Mouse (Mus musculus): Measurements from ENCODE around the gene Psmb8. TPM values are rescaled to one million over a fixed set of nuclear protein-coding genes. Genes with fewer than 3 reads are reported as not detected.

Gene Psmb8
- polyA plus RNA-seq, 3 experiments from 2014 or later = 835 to 1,025 (median 1,010) TPM

DNA sequence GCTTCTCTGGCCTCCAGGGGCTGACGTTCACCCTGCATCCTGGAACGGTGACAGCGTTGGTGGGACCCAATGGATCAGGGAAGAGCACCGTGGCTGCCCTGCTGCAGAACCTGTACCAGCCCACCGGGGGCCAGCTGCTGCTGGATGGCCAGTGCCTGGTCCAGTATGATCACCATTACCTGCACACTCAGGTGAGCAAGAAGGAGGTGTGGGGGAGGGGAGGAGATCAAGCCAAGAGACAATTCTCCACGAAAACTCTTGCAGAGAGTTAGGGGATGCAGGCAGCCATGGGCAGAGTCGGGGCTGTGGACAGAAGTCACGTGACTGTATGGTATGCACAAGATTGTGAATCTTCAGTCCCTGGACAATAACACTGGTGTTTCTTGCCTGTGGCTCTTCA, 4.1 kb upstream of the Psmb8 start:
- no peak for ATAC-seq

DNA sequence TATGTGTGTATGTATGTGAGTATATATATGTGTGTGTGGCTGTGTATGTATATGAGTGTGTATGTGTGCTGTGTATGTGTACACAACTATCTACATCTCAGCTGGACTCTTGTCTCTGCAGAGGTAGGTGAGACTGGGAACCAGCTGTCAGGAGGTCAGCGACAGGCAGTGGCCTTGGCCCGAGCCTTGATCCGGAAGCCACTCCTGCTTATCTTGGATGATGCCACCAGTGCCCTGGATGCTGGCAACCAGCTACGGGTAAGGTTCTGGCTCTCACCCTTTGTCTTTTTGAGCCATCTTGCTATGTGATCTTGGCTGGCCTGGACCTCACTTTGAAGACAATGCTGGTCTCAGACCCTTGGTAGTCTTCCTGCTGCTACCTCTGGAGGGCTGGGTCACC, 2.8 kb upstream of the Psmb8 start:
- ATAC-seq = no peak

DNA sequence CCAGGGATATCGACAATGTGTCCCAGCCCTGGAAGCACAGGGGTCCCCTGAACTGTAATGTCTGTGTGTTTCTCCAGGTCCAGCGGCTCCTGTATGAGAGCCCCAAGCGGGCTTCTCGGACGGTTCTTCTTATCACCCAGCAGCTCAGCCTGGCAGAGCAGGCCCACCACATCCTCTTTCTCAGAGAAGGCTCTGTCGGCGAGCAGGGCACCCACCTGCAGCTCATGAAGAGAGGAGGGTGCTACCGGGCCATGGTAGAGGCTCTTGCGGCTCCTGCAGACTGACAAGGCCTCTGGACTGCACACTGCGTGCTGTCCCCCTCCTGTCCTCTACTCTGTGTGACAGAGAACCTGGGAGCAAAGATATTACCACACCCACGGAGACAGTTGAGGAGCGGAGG, 1.0 kb upstream of the Psmb8 start:
- ATAC-seq = peak; percentile 75

DNA sequence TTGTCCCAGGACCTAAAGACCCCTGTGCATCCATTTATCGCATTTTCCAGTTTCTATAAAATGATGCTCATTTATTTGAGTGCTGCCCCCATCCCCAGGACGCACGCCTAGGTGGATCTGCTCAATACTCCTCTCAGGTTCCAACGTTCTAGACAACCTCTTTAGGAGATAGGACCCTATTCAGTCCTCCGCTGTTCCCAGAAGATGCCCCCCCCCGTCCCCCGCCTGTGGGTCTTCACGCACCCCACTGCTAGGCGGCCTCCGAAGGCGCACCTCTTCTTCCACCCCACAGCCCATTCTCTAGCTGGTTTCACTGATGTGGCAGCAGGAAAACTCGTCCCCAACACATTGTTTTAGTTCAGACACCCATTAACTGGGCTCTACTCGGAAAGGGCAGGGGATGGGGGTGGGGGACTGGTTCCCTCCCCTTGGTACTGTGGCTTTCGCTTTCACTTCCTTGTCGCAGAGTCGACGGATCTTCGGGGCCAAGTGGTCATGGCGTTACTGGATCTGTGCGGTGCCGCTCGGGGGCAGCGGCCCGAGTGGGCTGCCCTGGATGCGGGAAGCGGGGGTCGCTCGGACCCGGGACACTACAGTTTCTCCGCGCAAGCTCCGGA, 491 bp downstream of the Psmb8 start:
- ATAC-seq = peak; percentile 65

DNA sequence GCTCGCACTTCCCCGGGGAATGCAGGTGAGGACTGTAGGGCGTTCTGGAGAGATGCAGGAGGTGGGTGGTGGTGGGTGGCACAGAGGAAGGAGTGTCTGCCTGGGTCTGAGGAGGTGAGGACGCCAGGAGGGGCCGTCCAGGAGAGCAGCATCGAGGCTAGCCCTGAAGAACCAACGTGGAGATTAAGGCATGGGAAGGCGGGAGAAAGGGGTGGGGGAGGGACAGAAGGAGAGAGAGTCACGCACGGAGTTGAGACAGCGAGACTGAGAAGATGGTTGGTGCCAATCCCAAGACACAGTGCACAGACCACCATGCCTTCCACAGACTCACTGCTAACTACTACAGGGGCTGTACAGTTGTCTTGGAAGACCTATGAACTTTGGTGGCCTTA, 996 bp downstream of the Psmb8 start:
- ATAC-seq = no peak

DNA sequence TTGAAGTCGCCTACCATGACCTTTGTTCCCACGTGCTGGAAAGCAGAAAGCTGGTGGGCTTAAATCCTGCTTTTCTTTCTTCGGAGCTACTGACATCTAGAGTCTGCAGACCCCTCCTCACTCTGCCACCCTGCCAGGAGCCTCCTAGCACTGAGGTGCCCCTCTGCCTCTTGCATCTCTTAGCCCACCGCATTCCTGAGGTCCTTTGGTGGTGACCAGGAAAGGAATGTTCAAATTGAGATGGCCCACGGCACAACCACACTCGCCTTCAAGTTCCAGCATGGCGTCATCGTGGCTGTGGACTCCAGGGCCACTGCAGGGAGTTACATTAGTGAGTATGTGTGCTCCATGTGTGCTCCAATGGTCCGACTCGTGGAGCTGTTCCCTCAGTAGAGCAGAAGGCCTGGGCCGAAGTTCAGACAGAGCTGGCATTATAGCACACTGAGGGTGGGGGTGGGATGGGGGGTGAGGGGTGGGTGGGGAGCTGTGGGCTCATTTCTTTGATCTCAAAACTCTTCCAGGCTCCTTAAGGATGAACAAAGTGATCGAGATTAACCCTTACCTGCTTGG, 1.6 kb downstream of the Psmb8 start:
- no peak for ATAC-seq

DNA sequence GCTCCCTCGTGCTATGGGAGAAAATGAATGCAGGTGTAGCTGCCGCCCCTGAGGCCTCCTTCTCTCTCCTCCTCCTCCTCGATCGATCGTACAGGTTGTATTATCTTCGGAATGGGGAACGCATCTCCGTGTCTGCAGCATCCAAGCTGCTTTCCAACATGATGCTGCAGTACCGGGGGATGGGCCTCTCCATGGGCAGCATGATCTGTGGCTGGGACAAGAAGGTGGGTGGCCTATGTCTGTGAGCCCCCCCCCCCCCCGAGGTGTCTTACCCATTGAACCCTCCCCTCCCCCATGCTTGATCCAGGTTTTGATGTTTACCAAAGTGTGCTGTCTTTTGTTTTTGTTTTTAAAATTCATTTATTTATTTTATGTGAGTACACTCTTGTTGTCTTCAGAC, 2.5 kb downstream of the Psmb8 start:
- no peak for ATAC-seq

DNA sequence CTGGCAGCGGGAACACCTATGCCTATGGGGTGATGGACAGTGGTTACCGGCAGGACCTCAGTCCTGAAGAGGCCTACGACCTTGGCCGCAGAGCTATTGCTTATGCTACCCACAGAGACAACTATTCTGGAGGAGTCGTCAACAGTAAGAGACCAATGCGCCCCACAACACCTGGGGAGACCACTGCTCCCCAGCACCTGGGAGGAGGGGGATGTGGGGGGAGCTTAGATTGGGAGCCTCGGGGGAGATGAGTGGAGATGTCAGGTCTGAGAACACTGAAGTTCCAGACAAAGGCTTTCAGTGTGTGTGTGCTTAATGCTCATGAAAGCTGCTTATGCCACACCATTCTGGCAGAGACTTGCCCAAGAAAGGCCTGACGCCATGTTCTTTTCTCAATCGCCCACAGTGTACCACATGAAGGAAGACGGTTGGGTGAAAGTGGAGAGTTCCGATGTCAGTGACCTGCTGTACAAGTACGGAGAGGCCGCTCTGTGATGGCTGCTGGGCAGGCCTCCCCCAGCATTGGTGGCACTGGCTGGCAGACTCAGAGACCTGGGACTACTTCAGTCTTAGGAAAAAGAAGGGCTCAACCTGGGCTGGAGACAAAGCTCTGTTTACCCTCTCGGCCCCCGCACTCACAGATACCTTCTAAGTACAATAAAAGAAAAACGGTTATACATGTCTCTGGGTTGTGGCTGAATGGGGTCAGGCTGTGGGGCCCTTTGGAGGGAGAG, 3.4 kb downstream of the Psmb8 start:
- no peak for ATAC-seq

DNA sequence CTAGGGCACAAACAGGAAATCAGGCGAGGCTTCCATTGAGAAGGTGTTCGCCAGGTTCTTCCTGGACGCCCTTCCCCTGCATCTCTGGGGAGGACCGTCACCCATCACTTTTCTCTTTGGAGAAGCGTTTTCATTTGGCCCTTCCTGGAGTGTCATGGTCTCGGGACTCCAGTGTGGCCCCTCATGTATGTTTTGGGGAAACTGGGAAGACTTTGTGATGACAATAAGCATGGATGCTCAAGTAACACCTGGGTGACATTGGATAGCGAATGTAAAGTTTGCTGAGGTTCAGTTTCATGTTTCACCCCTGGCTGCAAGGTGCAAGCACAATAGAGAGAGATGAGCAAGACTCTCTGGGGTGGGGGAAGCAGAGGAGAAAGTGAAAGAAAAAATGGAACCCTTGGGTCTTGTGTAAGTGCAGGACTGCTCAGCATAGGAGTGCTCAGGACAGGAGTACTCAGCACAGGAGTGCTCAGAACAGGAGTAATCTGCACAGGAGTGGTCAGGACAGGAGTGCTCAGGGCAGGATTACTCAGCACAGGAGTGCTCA, 4.1 kb downstream of the Psmb8 start:
- ATAC-seq = peak; percentile 7

DNA sequence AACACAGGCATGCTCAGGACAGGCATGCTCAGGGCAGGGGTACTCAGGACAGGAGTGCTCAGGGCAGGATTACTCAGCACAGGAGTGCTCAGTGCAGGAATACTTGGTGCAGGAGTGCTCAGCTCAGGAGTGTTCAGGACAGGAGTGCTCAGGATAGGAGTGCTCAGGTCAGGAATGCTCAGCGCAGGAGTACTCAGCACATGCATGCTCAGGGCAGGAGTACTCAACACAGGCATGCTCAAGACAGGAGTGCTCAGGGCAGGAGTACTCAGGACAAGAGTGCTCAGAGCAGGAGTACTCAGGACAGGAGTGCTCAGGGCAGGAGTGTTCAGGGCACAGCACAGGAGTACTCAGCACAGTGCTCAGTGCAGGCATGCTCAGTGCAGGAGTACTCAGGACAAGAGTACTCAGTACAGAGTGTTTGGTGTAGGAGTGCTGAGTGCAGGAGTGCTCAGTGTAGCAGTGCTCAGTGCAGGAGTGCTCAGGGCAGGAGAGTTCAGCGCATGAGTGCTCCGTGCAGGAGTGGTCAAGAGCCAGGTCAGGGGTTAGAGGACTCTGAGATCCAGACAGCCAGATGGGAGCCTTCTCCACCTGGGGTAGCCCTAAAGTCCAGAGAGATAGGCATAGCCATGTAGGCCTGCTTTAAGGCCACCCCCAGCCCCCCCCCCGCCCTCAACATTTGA, 5.4 kb downstream of the Psmb8 start:
- ATAC-seq = no peak

DNA sequence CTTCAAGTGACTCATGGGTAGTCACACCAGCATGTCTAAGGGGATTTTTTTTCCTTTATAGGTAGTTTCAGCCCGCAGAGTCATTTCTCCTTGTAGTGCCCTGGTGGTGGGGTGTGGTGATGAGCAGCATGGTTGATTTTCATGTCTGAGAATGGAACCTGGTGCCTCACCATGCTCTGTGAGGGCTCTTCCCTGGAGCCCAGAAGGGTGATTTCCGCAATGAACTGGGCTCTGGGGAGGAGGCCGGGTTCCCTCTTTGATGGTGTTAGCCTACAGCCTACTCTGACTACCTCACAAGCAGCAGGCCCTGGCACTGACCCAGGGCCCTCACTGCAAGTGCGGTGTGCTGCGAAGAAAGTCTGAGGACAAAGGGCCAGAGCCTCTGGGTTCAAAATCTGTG, 5.9 kb downstream of the Psmb8 start, which contains the start of gene Tap2:
Gene Tap2, plus strand, starts transcription at position 84 of the 400 bp plus-strand sequence.
- peak; percentile 34 for ATAC-seq

DNA sequence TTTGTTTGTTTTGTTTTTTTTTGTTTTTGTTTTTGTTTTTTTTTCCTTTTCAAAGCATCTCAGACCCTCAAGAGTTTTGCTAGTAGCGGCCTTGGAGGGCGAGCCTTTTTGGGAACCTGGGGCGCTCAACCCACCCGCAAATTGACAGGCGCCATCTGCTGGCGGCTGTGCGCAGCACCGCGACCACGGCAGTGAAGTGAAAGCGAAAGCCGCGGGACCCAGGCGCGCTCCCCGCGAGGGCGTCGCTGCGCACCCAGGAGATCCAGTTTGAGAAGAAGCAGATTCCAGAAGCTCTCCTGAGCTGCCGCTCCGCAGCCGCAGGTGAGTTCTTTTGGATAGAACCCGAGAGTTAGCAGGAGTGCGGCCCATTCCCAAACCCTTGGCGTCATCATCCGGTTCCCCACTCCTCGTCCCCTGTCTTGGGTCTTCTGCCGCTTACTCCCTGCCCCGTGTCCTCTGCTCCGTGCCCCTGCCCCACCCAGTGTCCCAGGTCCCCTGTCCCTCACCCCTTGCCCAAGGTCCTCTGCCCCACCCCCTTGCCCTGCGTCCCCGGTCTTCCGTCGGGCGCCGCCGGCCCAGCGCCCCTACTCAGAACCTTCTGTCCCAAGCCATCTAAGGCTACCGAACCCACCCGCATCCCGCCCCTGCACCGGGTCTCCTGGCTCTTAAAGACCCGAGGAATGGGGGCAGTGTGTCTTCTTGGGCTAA, 6.9 kb downstream of the Psmb8 start:
- ATAC-seq = peak; percentile 56

DNA sequence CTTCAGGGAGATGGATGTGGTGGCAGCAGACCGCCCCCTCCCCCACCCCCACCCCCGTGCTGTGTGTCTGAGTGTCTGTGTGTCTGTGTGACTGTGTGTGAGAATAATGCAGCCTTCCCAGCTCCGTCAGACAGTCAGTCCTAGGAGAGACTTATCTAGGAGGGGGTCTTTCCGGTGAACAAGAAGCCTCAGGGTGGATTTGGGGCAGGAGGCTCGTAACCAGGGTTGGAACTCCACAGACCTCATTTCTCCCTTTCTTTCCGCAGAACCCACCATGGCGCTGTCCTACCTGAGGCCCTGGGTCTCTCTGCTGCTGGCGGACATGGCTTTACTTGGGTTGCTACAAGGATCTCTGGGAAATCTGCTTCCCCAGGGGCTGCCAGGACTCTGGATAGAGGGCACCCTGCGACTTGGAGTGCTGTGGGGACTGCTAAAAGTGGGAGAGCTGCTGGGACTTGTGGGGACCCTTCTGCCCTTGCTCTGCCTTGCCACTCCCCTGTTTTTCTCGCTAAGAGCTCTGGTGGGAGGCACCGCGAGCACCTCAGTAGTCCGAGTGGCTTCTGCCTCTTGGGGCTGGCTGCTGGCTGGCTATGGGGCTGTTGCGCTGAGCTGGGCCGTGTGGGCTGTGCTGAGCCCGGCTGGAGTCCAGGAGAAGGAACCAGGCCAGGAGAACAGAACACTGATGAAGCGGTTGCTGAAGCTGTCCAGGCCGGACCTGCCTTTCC, 7.7 kb downstream of the Psmb8 start:
- ATAC-seq = no peak

DNA sequence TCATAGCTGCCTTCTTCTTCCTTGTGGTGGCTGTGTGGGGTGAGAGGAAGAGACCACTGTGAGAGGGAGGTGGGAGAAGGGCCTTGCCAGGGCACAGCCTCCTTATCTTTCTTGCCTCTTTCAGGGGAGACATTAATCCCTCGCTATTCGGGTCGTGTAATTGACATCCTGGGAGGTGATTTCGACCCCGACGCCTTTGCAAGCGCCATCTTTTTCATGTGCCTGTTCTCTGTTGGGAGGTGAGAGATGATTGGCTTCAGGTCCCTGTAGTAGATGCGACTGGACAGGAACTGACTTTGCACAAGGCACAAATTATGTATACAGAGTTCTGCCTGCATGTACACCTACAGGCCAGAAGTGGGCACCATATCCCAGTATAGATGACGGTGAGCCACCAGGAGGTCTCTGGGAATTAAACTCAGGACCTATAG, 8.2 kb downstream of the Psmb8 start:
- peak; percentile 47 for ATAC-seq

DNA sequence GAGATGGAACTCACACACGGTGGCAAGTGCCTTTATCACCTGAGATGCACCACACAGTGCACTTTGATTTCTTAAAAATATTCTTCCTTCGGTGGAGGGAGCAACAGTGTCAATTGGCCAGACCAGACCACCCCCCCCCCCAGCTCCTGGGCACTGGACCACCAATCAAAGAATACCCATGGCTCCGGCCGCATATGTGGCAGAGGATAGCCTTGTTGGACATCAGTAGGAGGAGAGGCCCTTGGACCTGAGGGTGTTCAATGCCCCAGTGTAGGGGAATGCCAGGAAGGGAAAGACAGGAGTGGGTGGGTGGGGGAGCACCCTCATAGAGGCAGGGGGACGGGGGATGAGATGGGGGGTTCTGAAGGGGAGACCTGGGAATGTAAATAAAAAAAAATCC, 9.2 kb downstream of the Psmb8 start:
- no peak for ATAC-seq

DNA sequence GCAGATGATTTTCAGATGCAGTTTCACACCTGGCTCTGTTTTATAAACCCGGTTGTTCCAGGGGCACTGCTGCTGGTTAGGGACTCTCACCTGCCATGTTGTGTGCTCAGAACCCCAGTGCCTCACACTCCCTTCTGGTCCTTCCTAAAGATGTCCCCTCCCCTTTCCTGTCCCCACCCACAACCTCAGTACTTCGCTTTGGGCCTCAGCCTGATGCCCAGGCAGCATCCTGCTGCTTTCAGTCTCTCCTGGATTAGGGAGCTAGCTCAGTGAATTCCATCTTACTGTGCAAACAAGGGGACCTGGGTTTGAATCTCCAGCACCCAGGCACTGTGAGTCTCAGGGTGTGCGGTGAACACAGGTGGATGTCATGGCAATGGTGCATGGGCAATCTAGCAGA, 9.9 kb downstream of the Psmb8 start:
- no peak for ATAC-seq

DNA sequence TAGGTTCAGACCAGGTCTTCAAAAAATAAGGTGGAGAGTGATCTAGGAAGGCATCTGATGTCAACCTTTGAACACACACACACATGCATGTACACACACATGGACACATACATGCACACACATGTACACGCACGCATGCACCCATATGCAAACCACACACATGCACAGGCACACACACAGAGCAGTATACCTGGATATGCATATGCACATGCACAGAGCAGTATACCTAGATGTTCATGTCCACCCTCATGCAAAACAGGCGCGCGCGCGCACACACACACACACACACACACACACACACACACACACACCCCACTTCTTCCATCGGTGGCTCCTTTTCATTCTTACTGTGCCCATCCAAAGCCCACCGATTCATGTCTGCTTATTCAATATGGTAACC, 10.3 kb downstream of the Psmb8 start:
- no peak for ATAC-seq

DNA sequence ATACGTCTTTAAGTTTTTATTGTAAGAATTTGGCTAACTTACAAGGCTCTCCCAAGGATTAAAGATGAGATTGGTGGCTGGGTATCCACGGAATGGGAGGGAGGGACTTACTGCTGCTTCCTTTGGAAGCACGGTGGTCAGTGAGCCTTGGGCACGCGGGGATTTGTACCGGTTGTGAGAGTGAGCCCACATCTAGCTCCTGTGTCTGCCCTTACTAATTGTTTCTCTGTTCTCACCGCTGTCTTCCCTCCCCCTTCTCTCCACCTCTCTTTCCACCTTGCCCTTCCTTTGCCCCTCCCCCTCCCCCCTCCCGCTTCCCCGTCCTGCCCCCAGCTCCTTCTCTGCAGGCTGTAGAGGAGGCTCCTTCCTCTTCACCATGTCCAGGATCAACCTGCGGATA, 10.9 kb downstream of the Psmb8 start:
- no peak for ATAC-seq

DNA sequence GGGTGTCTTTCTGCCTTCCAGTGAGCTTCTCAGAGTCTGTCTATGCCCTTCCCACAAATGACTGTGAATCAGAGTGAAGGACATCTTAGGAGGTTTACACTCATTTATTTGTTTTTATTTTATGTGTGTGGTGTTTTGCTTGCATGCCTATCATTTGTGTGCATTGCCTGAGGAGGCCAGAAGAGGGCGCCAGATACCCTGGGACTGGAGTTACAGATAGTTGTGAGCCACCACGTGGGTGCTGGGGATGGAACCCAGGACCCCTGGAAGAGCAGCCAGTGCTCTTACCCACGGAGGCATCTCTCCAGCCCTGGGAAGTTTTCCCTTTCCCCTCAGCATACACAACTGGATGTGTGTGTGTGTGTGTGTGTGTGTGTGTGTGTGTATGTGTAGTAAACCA, 12.2 kb downstream of the Psmb8 start:
- ATAC-seq = no peak

DNA sequence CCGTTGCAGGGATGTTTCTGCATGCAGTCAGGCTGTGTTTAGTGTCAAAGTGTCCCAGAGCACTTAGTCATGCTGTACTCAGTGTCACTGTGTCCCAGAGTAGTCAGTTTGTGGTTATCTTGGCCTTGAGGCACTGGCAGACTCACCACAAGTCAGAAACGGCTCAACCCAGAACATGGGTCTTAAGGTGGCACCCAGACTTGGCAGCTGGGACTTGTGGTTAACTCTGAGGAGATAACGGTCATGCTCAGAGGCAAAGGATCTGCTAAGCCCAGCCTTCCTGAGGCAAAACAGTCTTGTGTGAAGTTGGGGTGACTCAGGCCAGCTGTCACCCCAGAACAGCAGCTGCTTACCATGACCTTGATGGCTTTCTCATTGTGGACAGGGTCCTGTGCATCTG, 13.1 kb downstream of the Psmb8 start:
- no peak for ATAC-seq

DNA sequence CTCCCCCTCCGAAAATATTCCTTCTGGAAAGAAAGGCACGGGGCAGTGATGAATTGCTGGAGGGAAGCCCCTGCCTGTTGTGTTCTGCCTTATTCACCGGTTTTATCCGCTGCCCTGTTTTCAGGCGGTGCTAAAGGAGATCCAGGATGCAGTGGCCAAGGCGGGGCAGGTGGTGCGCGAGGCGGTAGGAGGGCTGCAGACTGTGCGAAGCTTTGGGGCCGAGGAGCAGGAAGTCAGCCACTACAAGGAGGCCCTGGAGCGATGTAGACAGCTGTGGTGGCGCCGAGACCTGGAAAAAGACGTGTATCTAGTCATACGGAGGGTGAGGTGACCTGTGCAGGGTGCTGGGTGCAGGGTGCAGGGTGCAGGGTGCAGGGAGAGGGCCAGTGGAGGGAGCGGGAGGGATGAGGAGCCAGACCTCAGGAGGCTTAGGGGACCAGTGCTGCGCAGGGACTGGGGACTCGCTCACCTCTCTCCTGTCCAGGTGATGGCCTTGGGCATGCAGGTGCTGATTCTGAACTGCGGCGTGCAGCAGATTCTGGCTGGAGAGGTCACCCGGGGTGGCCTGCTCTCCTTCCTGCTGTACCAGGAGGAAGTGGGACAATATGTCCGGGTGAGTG, 14.3 kb downstream of the Psmb8 start:
- ATAC-seq = peak; percentile 79
